Mouse (Mus musculus): ENCODE results near the gene Pde7b. TPM values are rescaled to one million over a fixed set of nuclear protein-coding genes. Genes with fewer than 3 reads are reported as not detected.

Pde7b gene
- total and polyA plus RNA-seq, 3 experiments = not detected

DNA sequence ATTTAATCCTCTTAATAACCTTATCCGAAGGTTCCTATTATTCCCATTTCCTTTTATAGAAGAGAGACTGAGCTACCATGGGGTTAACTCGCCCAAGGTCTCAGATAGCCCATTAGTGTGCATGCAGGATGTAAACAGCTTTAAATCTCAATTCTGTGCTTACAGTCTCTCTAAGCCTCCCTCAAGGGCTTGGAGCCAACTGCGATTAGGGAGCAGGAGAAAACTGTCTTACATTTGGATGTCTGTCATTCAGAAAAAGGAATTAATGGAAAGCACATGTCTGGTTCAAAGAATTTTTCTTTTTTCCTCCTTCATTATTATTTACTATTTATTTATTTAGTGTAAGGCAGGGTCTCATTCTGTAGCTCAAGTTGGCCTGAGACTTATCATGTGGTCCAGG lies 181.8 kb downstream of the Pde7b start:
- no peak overlapping the region for H3K9ac ChIP-seq (ENCODE audit: insufficient read depth, low read depth)
- no peak overlapping the region for H3K4me3 ChIP-seq (replicated peaks in 1 of 3; ENCODE audit: low read depth in 2 of 3, low read length in 2 of 3, poor library complexity in 1 of 3)
- no peaks in the 10 kb centered on the region for H3K4me1 ChIP-seq (ENCODE audit: control insufficient read depth in 1 of 2, insufficient read depth in 2 of 2)
- in situ Hi-C loops (cut with MboI; ENCODE audit: low pct_ligation_motif_present, low pct_unique_long_range_greater_than_20kb, low sequenced_read_pairs) (no loop called here), dilution Hi-C loops (cut with MboI; ENCODE audit: extremely low pct_ligation_motif_present, extremely low pct_unique_long_range_greater_than_20kb, low sequenced_read_pairs) (no loop called here)
- no peaks in the 10 kb centered on the region for H3K27me3 ChIP-seq (replicated peaks)
- no peak for DNase-seq (ENCODE audit: extremely low read depth)
- H3K27ac ChIP-seq (ENCODE audit: insufficient read depth, low read depth) = no peak overlapping the region
- H3K9me3 ChIP-seq (replicated peaks; ENCODE audit: low read length) = no peaks in the 10 kb centered on the region
- no peak overlapping the region for H3K4me2 ChIP-seq (ENCODE audit: insufficient read depth, low read depth, poor library complexity, severe bottlenecking)
- H3K36me3 ChIP-seq (replicated peaks in 1 of 2; ENCODE audit: control insufficient read depth in 1 of 2, insufficient read depth in 1 of 2, low read length in 1 of 2) = no peaks in the 10 kb centered on the region
- TF ChIP-seq POLR2A (IDR thresholded peaks at IDR 0.05; ENCODE audit: low read depth, low read length) (no peak), ELF1 (IDR thresholded peaks at IDR 0.05; ENCODE audit: low read depth, low read length) (no peak), E2F4 (IDR thresholded peaks at IDR 0.05; ENCODE audit: insufficient replicate concordance, low read depth, low read length) (no peak), GABPA (IDR thresholded peaks at IDR 0.05; ENCODE audit: insufficient replicate concordance, low read depth, low read length) (no peak)
- H3K79me2 ChIP-seq (replicated peaks; ENCODE audit: control insufficient read depth, extremely low read depth, insufficient read depth, poor library complexity, severe bottlenecking) = no peaks in the 10 kb centered on the region

DNA sequence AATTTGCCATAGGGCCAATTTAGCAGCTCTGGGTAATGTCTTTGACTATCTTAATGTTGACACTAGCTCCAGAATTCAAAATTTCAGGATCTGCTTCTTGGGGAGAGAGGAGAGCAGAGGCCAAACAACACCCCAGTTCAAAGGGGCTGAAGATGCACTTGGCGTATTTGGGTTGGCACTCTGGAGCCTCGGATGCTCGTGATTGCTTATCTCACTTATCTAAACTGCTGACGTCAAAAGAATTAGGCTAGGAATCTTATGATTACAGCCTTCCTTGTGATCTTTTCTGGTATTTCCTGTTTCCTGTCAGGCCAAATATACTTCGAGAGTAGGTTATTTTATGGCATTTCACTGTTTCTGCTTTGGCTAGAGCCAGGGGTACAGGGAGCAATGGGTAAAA lies 191.1 kb downstream of the Pde7b start:
- Histone ChIP-seq H3K27ac (ENCODE audit: insufficient read depth, low read depth) (no peak overlapping the region), H3K79me2 (replicated peaks; ENCODE audit: control insufficient read depth, extremely low read depth, insufficient read depth, poor library complexity, severe bottlenecking) (no peaks in the 10 kb centered on the region), H3K27me3 (replicated peaks) (no peaks in the 10 kb centered on the region), H3K4me1 (ENCODE audit: control insufficient read depth in 1 of 2, insufficient read depth in 2 of 2) (no peaks in the 10 kb centered on the region), H3K4me2 (ENCODE audit: insufficient read depth, low read depth, poor library complexity, severe bottlenecking) (no peak overlapping the region), H3K36me3 (replicated peaks in 1 of 2; ENCODE audit: control insufficient read depth in 1 of 2, insufficient read depth in 1 of 2, low read length in 1 of 2) (no peaks in the 10 kb centered on the region), H3K4me3 (replicated peaks in 1 of 3; ENCODE audit: low read depth in 2 of 3, low read length in 2 of 3, poor library complexity in 1 of 3) (no peak overlapping the region), H3K9ac (ENCODE audit: insufficient read depth, low read depth) (no peak overlapping the region), H3K9me3 (replicated peaks; ENCODE audit: low read length) (no peaks in the 10 kb centered on the region)
- dilution Hi-C loops (cut with MboI; ENCODE audit: extremely low pct_ligation_motif_present, extremely low pct_unique_long_range_greater_than_20kb, low sequenced_read_pairs) = no loop called here
- no peak for DNase-seq (ENCODE audit: extremely low read depth)
- in situ Hi-C loops (cut with MboI; ENCODE audit: low pct_ligation_motif_present, low pct_unique_long_range_greater_than_20kb, low sequenced_read_pairs) = no loop called here
- TF ChIP-seq POLR2AphosphoS2 (IDR thresholded peaks at IDR 0.05; ENCODE audit: low read depth, low read length) (no peak), GABPA (IDR thresholded peaks at IDR 0.05; ENCODE audit: insufficient replicate concordance, low read depth, low read length) (no peak), USF2 (conservative IDR thresholded peaks at IDR 0.05; ENCODE audit: low read depth, low read length) (no peak), ETS1 (conservative IDR thresholded peaks at IDR 0.05; ENCODE audit: low read depth, low read length) (no peak), ZKSCAN1 (IDR thresholded peaks at IDR 0.05; ENCODE audit: borderline replicate concordance, low read depth, low read length) (no peak), NELFE (IDR thresholded peaks at IDR 0.05; ENCODE audit: low read depth, low read length) (no peak), E2F4 (IDR thresholded peaks at IDR 0.05; ENCODE audit: insufficient replicate concordance, low read depth, low read length) (no peak), BHLHE40 (IDR thresholded peaks at IDR 0.05; ENCODE audit: low read depth, low read length) (no peak), JUND (conservative IDR thresholded peaks at IDR 0.05; ENCODE audit: low read depth, low read length) (no peak), USF1 (IDR thresholded peaks at IDR 0.05; ENCODE audit: low read depth, low read length) (no peak), HCFC1 (IDR thresholded peaks at IDR 0.05; ENCODE audit: low read depth, low read length) (no peak), EP300 (IDR thresholded peaks at IDR 0.05; ENCODE audit: low read length) (no peak), SMC3 (IDR thresholded peaks at IDR 0.05; ENCODE audit: low read depth, low read length) (no peak), MAX (IDR thresholded peaks at IDR 0.05; ENCODE audit: low read length) (no peak), TBP (conservative IDR thresholded peaks at IDR 0.05; ENCODE audit: low read depth, low read length) (no peak), MYC (IDR thresholded peaks at IDR 0.05; ENCODE audit: low read depth, low read length) (no peak), CHD1 (IDR thresholded peaks at IDR 0.05; ENCODE audit: low read depth, low read length) (no peak), ELF1 (IDR thresholded peaks at IDR 0.05; ENCODE audit: low read depth, low read length) (no peak), TCF12 (IDR thresholded peaks at IDR 0.05; ENCODE audit: low read depth, low read length) (no peak)

Data from CH12.LX (cell line).